Mouse (Mus musculus): Measurements from ENCODE around the gene Gpr84. TPM values are rescaled to one million over a fixed set of nuclear protein-coding genes. Genes with fewer than 3 reads are reported as not detected.

Gpr84 gene
- polyA plus RNA-seq, 1 experiment: 0.06 TPM

DNA sequence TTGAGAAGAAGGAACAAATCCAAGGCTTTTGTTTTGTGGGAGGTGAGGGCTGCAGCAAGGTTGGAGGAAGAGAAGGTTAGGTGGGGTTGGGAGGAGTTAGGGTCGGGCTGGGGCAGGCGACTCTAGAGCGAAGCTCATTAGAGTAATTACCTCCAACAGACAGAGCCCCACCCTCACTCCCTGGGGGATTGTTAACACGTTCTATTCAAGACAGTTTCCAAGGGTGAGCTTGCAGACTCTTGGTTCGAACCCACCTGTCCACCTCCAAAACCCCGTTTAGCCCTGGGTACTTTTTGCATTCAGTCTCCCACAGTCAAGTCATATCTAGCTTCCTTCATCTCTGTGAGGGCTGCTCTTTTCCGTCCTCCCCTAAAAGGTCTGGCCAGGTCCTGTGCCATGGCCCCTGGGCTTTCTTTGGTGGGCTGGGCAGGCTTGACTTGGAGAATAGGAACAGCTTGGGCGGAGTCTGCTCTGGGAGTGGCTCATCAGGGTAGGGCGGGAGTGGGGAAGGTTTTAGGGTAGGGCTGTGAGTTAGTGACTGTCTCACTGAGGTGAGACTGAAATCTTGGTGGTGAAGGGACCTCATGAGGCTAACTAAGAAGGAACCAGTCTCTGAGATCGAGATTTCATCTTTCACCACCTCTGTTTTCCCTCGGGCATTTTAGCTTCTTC, 26.7 kb upstream of the Gpr84 start:
- peaks cover 8% of the 10 kb centered on the region for H3K27me3 ChIP-seq (ENCODE audit: control insufficient read depth, insufficient read depth, low read length)
- no peaks in the 10 kb centered on the region for H3K36me3 ChIP-seq (ENCODE audit: control insufficient read depth, insufficient read depth, low read length)
- H3K27ac ChIP-seq (ENCODE audit: insufficient read depth, low read depth, low read length): no peak overlapping the region
- 0 out of 2 replicates have a peak, but pooled peaks cover 3% of the 10 kb centered on the region for H3K4me1 ChIP-seq (ENCODE audit: control insufficient read depth, insufficient read depth, insufficient read length, low read length)
- 21% methylated on average over 11 of the region's 11 CpGs for WGBS
- H3K4me3 ChIP-seq (ENCODE audit: low read depth, low read length): no peak overlapping the region
- TF ChIP-seq CTCF (IDR thresholded peaks at IDR 0.05; ENCODE audit: extremely low read depth, insufficient read length, insufficient replicate concordance, low read depth, low read length) (no peak), POLR2A (IDR thresholded peaks at IDR 0.05; ENCODE audit: low read depth, low read length) (no peak)

- Histone ChIP-seq H3K27ac (ENCODE audit: insufficient read depth, low read depth, low read length) (no peak overlapping the region), H3K27me3 (ENCODE audit: control insufficient read depth, insufficient read depth, low read length) (peaks cover 8% of the 10 kb centered on the region), H3K4me1 (ENCODE audit: control insufficient read depth, insufficient read depth, insufficient read length, low read length) (0 out of 2 replicates have a peak, but pooled peaks cover 3% of the 10 kb centered on the region), H3K36me3 (ENCODE audit: control insufficient read depth, insufficient read depth, low read length) (no peaks in the 10 kb centered on the region), H3K4me3 (ENCODE audit: low read depth, low read length) (no peak overlapping the region)
- WGBS: 62% methylated on average over 7 of the region's 7 CpGs
- no peak for TF ChIP-seq CTCF (IDR thresholded peaks at IDR 0.05; ENCODE audit: extremely low read depth, insufficient read length, insufficient replicate concordance, low read depth, low read length)
- TF ChIP-seq POLR2A (IDR thresholded peaks at IDR 0.05; ENCODE audit: low read depth, low read length): no peak
Observed at GRCm38 (mm10) chr15:103335488-103336235, 25.2 kb upstream of the Gpr84 start.

- H3K4me3 ChIP-seq (ENCODE audit: low read depth, low read length): no peak overlapping the region
- H3K4me1 ChIP-seq (ENCODE audit: control insufficient read depth, insufficient read depth, insufficient read length, low read length): 0 out of 2 replicates have a peak, but pooled peaks cover 3% of the 10 kb centered on the region
- TF ChIP-seq POLR2A (IDR thresholded peaks at IDR 0.05; ENCODE audit: low read depth, low read length) (no peak), CTCF (IDR thresholded peaks at IDR 0.05; ENCODE audit: extremely low read depth, insufficient read length, insufficient replicate concordance, low read depth, low read length) (no peak)
- no peaks in the 10 kb centered on the region for H3K36me3 ChIP-seq (ENCODE audit: control insufficient read depth, insufficient read depth, low read length)
- WGBS: 35% methylated on average over 3 of the region's 3 CpGs
- H3K27me3 ChIP-seq (ENCODE audit: control insufficient read depth, insufficient read depth, low read length): peaks cover 8% of the 10 kb centered on the region
- H3K27ac ChIP-seq (ENCODE audit: insufficient read depth, low read depth, low read length): no peak overlapping the region
Observed at GRCm38 (mm10) chr15:103335040-103335439, 24.6 kb upstream of the Gpr84 start.

- Histone ChIP-seq H3K4me1 (ENCODE audit: control insufficient read depth, insufficient read depth, insufficient read length, low read length) (0 out of 2 replicates have a peak, but pooled peaks cover 3% of the 10 kb centered on the region), H3K36me3 (ENCODE audit: control insufficient read depth, insufficient read depth, low read length) (no peaks in the 10 kb centered on the region), H3K27me3 (ENCODE audit: control insufficient read depth, insufficient read depth, low read length) (peaks cover 2% of the 10 kb centered on the region), H3K4me3 (ENCODE audit: low read depth, low read length) (no peak overlapping the region), H3K27ac (ENCODE audit: insufficient read depth, low read depth, low read length) (no peak overlapping the region)
- 45% methylated on average over 2 of the region's 2 CpGs for WGBS
- TF ChIP-seq CTCF (IDR thresholded peaks at IDR 0.05; ENCODE audit: extremely low read depth, insufficient read length, insufficient replicate concordance, low read depth, low read length) (no peak), POLR2A (IDR thresholded peaks at IDR 0.05; ENCODE audit: low read depth, low read length) (no peak)
Observed at GRCm38 (mm10) chr15:103334194-103334593, 23.8 kb upstream of the Gpr84 start.

- Histone ChIP-seq H3K27ac (ENCODE audit: insufficient read depth, low read depth, low read length) (no peak overlapping the region), H3K4me1 (ENCODE audit: control insufficient read depth, insufficient read depth, insufficient read length, low read length) (0 out of 2 replicates have a peak, but pooled peaks cover 3% of the 10 kb centered on the region)
- 81% methylated on average over 5 of the region's 5 CpGs for WGBS
Observed at GRCm38 (mm10) chr15:103333738-103334137, 23.3 kb upstream of the Gpr84 start.

DNA sequence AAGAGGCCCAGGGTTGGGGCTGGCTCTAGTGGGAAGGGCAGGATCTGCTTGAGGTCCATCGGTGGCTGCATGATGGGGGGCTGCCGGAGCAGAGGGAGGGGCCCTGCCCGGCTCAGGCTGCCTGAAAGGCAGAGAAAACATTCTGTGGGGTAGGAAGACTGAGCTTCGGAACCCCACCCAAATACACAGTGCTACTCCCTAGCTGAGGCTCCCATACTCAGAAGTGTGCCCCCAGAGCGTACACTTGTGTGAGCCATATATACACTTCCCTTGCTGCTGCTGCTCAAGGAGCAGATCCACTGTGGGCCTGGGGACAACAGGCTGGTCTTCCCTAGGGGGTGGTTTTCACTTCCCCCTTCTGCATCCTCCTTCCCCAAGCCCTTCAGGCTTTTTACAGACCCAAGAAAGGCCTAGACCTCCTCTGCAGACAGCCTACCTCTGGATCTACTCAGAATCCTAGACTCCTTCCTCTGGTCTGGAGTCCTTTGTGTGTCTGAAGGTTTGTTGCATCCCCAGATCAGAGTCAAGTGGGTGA, 22.7 kb upstream of the Gpr84 start:
- Histone ChIP-seq H3K27me3 (ENCODE audit: control insufficient read depth, insufficient read depth, low read length) (no peaks in the 10 kb centered on the region), H3K4me3 (ENCODE audit: low read depth, low read length) (peak overlapping the region; percentile 31; the same call in 1 of the 2 replicates), H3K36me3 (ENCODE audit: control insufficient read depth, insufficient read depth, low read length) (no peaks in the 10 kb centered on the region), H3K4me1 (ENCODE audit: control insufficient read depth, insufficient read depth, insufficient read length, low read length) (0 out of 2 replicates have a peak, but pooled peaks cover 3% of the 10 kb centered on the region), H3K27ac (ENCODE audit: insufficient read depth, low read depth, low read length) (peak overlapping the region; percentile 53; the same call in 1 of the 2 replicates)
- TF ChIP-seq CTCF (IDR thresholded peaks at IDR 0.05; ENCODE audit: extremely low read depth, insufficient read length, insufficient replicate concordance, low read depth, low read length) (no peak), POLR2A (IDR thresholded peaks at IDR 0.05; ENCODE audit: low read depth, low read length) (no peak)
- 61% methylated on average over 5 of the region's 5 CpGs for WGBS

More at GRCm38 (mm10) chr15:103333738-103334137, 23.3 kb upstream of the Gpr84 start:
- Histone ChIP-seq H3K36me3 (ENCODE audit: control insufficient read depth, insufficient read depth, low read length) (no peaks in the 10 kb centered on the region), H3K4me3 (ENCODE audit: low read depth, low read length) (no peak overlapping the region), H3K27me3 (ENCODE audit: control insufficient read depth, insufficient read depth, low read length) (no peaks in the 10 kb centered on the region)
- TF ChIP-seq POLR2A (IDR thresholded peaks at IDR 0.05; ENCODE audit: low read depth, low read length) (no peak), CTCF (IDR thresholded peaks at IDR 0.05; ENCODE audit: extremely low read depth, insufficient read length, insufficient replicate concordance, low read depth, low read length) (no peak)

Data from small intestine, adult 2 months (tissue).